Mouse (Mus musculus) megakaryocyte, adult 5-6 weeks (primary cell): ENCODE data around the gene Cyp2d12. TPM values are rescaled to one million over a fixed set of nuclear protein-coding genes. Genes with fewer than 3 reads are reported as not detected.
"Not testable (repeated sequence)": the region's sequence is repeated elsewhere in the genome, so short reads cannot be mapped to it uniquely, and the experiment has no call there.

Experiments used
- ATAC-seq: 2 replicates; pipeline ENCODE4 v1.8.0; 2016; ENCODE audit warnings: mild to moderate bottlenecking, inconsistent platforms; ENCODE audit not compliant: poor library complexity, severe bottlenecking
- total RNA-seq, 2 experiments: library from RNA; stranded (forward) in 1 of 2; stranded (reverse) in 1 of 2; fragments of 153-499, 151-499 nt in 1 of 2; fragments of 221-1000, 200-1000 nt in 1 of 2; gene quantifications; 2 replicates each; pipeline versions ENCODE4 v1.2.3 to v1.2.4; 2015 to 2017

Cyp2d12 gene
- total RNA-seq (2015) (not detected in 2 replicates), total RNA-seq (2017) (not detected in 2 replicates)

- no peak for ATAC-seq
These were observed at the start of gene Cyp2d12 for GRCm38 (mm10) chr15:82554531-82555230. Gene Cyp2d12, plus strand, starts transcription at chr15:82555072.

- ATAC-seq = no peak
These were observed 47.9 kb upstream of the Cyp2d12 start for GRCm38 (mm10) chr15:82506971-82507370.

GRCm38 (mm10) chr15:82507740-82508139 is 47.1 kb upstream of the Cyp2d12 start:
- not testable (repeated sequence) for ATAC-seq

GRCm38 (mm10) chr15:82509495-82509894 is 45.4 kb upstream of the Cyp2d12 start:
- not testable (repeated sequence) for ATAC-seq

- not testable (repeated sequence) for ATAC-seq
These were observed 44.4 kb upstream of the Cyp2d12 start for GRCm38 (mm10) chr15:82510500-82510899.

GRCm38 (mm10) chr15:82512111-82512510 is 42.8 kb upstream of the Cyp2d12 start:
- ATAC-seq = not testable (repeated sequence)

GRCm38 (mm10) chr15:82516174-82516573 is 38.7 kb upstream of the Cyp2d12 start:
- ATAC-seq = peak; percentile 57; the same call in 1 of the 2 replicates

GRCm38 (mm10) chr15:82527371-82527770 is 27.5 kb upstream of the Cyp2d12 start:
- not testable (repeated sequence) for ATAC-seq

GRCm38 (mm10) chr15:82532721-82533120 is 22.2 kb upstream of the Cyp2d12 start:
- not testable (repeated sequence) for ATAC-seq

GRCm38 (mm10) chr15:82542976-82543375 is 11.9 kb upstream of the Cyp2d12 start:
- not testable (repeated sequence) for ATAC-seq

GRCm38 (mm10) chr15:82544561-82544960 is 10.3 kb upstream of the Cyp2d12 start:
- ATAC-seq = not testable (repeated sequence)

- not testable (repeated sequence) for ATAC-seq
These were observed 7.1 kb upstream of the Cyp2d12 start for GRCm38 (mm10) chr15:82547753-82548152.

- not testable (repeated sequence) for ATAC-seq
These were observed 1.7 kb upstream of the Cyp2d12 start for GRCm38 (mm10) chr15:82553211-82553610.

- no peak for ATAC-seq
These were observed 18.0 kb downstream of the Cyp2d12 start for GRCm38 (mm10) chr15:82572856-82573255.

GRCm38 (mm10) chr15:82579071-82579470 is 24.2 kb downstream of the Cyp2d12 start:
- no peak for ATAC-seq

GRCm38 (mm10) chr15:82582621-82583020 is 27.7 kb downstream of the Cyp2d12 start:
- no peak for ATAC-seq

Other genes with a start within 250 kb of the Cyp2d12 start
- 159 and 162 TPM in 2 replicates for gene Naga, start 216.1 kb upstream of the Cyp2d12 start, total RNA-seq (2015)
- gene Naga, start 216.1 kb upstream of the Cyp2d12 start, total RNA-seq (2017) = 145 and 160 TPM in 2 replicates
- gene Pheta2, start 216.1 kb upstream of the Cyp2d12 start, total RNA-seq (2015) = 2.4 and 2.7 TPM in 2 replicates
- gene Pheta2, start 216.1 kb upstream of the Cyp2d12 start, total RNA-seq (2017) = 3.5 and 3.7 TPM in 2 replicates
- gene Smdt1, start 216.1 kb upstream of the Cyp2d12 start, total RNA-seq (2015) = 226 and 229 TPM in 2 replicates
- gene Smdt1, start 216.1 kb upstream of the Cyp2d12 start, total RNA-seq (2017) = 123 and 170 TPM in 2 replicates
- gene Ndufa6, start 200.8 kb upstream of the Cyp2d12 start, total RNA-seq (2015) = 254 and 294 TPM in 2 replicates
- gene Ndufa6, start 200.8 kb upstream of the Cyp2d12 start, total RNA-seq (2017) = 138 and 158 TPM in 2 replicates
- gene Cyp2d22, start 174.8 kb upstream of the Cyp2d12 start, total RNA-seq (2015) = 0.39 TPM in 1 of 2 replicates, not detected in the other
- 0.37 TPM in 1 of 2 replicates, not detected in the other for gene Cyp2d22, start 174.8 kb upstream of the Cyp2d12 start, total RNA-seq (2017)
- not detected in 2 replicates for gene Cyp2d11, start 161.1 kb upstream of the Cyp2d12 start, total RNA-seq (2015)
- gene Cyp2d11, start 161.1 kb upstream of the Cyp2d12 start, total RNA-seq (2017) = not detected in 2 replicates
- gene Cyp2d10, start 147.9 kb upstream of the Cyp2d12 start, total RNA-seq (2015) = not detected in 2 replicates
- gene Cyp2d10, start 147.9 kb upstream of the Cyp2d12 start, total RNA-seq (2017) = not detected in 2 replicates
- not detected in 2 replicates for gene Cyp2d9, start 121.6 kb upstream of the Cyp2d12 start, total RNA-seq (2015)
- not detected in 2 replicates for gene Cyp2d9, start 121.6 kb upstream of the Cyp2d12 start, total RNA-seq (2017)
- not detected in 2 replicates for gene Cyp2d34, start 65.9 kb downstream of the Cyp2d12 start, total RNA-seq (2015)
- gene Cyp2d34, start 65.9 kb downstream of the Cyp2d12 start, total RNA-seq (2017) = not detected in 2 replicates
- gene Cyp2d40, start 209.1 kb downstream of the Cyp2d12 start, total RNA-seq (2015) = not detected in 2 replicates
- gene Cyp2d40, start 209.1 kb downstream of the Cyp2d12 start, total RNA-seq (2017) = not detected in 2 replicates
- not detected in 2 replicates for gene Cyp2d26, start 239.2 kb downstream of the Cyp2d12 start, total RNA-seq (2015)
- not detected in 2 replicates for gene Cyp2d26, start 239.2 kb downstream of the Cyp2d12 start, total RNA-seq (2017)